Mouse (Mus musculus) heart, adult 2 months (tissue): ENCODE measurements around the gene Gm45140.

Experiments used
- CTCF ChIP-seq: fragments of 200-600 bp; IDR thresholded peaks from 2 replicates; pipeline ENCODE4 v1.8.1; 2022; ENCODE audit warnings: antibody characterized with exemption, mild to moderate bottlenecking, moderate library complexity
- EP300 ChIP-seq: fragments of 200-500 bp; IDR thresholded peaks from 2 replicates; pipeline ENCODE4 v1.6.1; 2011; ENCODE audit warnings: low read depth, low read length, control low read depth; ENCODE audit not compliant: insufficient read depth

GRCm38 (mm10) chr6:87857071-87857470 lies 21.5 kb upstream of the Gm45140 start:
- TF ChIP-seq CTCF: no peak
- no peak for TF ChIP-seq EP300
